Comparison of ENCODE assay signal across 25 mouse cellular contexts in the genomic region with DNA sequence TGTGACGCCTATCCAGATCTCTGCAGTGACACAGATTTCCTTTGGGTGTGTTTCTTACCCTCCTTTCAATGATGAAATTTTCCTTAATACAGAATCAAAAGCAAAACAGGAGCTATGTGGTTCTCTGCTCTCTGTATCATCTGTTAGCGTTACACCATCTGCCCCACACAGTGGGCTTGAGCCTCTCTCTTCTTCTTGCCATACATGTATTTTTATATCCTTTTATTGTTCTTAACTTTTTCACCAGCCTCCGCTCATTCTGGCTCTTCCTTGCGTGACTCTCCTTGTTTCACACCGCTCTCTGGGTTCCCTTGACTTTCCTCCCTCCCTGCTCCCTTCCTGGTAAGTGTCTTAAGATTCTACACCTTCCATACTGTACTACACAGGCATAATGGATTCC. TPM values are rescaled to one million over a fixed set of nuclear protein-coding genes. Genes with fewer than 3 reads are reported as not detected.
DNase-seq lines count a peak whose midpoint lies in the region; ATAC-seq and TF ChIP-seq lines count a peak whose summit lies in the region.
"Had no signal": no experiment of that assay in that cellular context is flagged by ENCODE, and none has a peak within 500 bp of the region (broad histone marks: within the 10 kb centered on the region; RNA-seq: fewer than 3 reads in every experiment).

No protein-coding gene starts in this region.

- peak overlapping the region; percentile 63 for H3K27ac ChIP-seq in left cerebral cortex, adult 2 months
- H3K27ac ChIP-seq: embryonic facial prominence, embryonic 15.5 days; gastrocnemius, adult 2 months; heart, embryonic 13.5 days; hindbrain, postnatal 0 days; limb, embryonic 15.5 days; liver, embryonic 14.5 days had no signal

- H3K4me3 ChIP-seq in left cerebral cortex, adult 2 months = no peak overlapping the region
- H3K4me3 ChIP-seq: embryonic facial prominence, embryonic 15.5 days; gastrocnemius, adult 2 months; heart, embryonic 13.5 days; limb, embryonic 15.5 days; megakaryocyte, embryonic 14.5 days had no signal

- intact Hi-C loops in left cerebral cortex, adult 2 months (cut with DNase I) = no loop called here

- TF ChIP-seq CTCF in left cerebral cortex, adult 2 months (IDR thresholded peaks at IDR 0.05) = no peak

- peak; percentile 87 for ATAC-seq in frontal cortex, adult (ENCODE audit: low TSS enrichment)
- ATAC-seq: activated CD4-positive, CD25-positive, alpha-beta regulatory T cell, adult 4 months; forebrain, embryonic 14.5 days; hindbrain, postnatal 0 days; intestine, embryonic 16.5 days had no signal

- no peak for DNase-seq in frontal cortex, postnatal 10 days (ENCODE audit: low spot score in 2 of 2)
- peak; percentile 53 for DNase-seq in right cerebral cortex, adult 18-20 months
- no peak for DNase-seq in right cerebral cortex, postnatal 14 days
- peak in 1 of 2 experiments; percentile 15 for DNase-seq in left cerebral cortex, adult 2 months (ENCODE audit: extremely low spot score in 1 of 2, low spot score in 2 of 2)
- peak; percentile 4 to 56 for DNase-seq in right cerebral cortex, postnatal 36 days (ENCODE audit: low spot score in 2 of 2)
- DNase-seq in ovary, adult 18-20 months (ENCODE audit: low spot score) = no peak
- DNase-seq in urinary bladder, adult 2 months (ENCODE audit: low spot score) = no peak
- DNase-seq: adrenal gland, postnatal 10 days; cerebellum, adult 9-11 months; gastrocnemius, adult 2 months; heart, postnatal 14 days; lung, embryonic 14.5 days; lung, postnatal 36 days; midbrain, embryonic 14.5 days; thymus, postnatal 14 days had no signal

RNA-seq across cellular contexts. Expression of gene Stx17, which starts 28.5 kb away (rescaled TPM):
- total RNA-seq in left cerebral cortex, adult 2 months (2021) = 10 to 100 TPM; 21.1 to 21.6 TPM
- polyA plus RNA-seq in urinary bladder, adult 2 months (2012; rRNA removed) = 22.4 and 24.8 TPM in 2 replicates

Comparison
In these comparisons a context has a peak if more than half of its experiments do, and no peak if none do; other contexts are left out.
1. DNase-seq: peak in right cerebral cortex, adult 18-20 months (single experiment) and right cerebral cortex, postnatal 36 days (2 of 2); none in frontal cortex, postnatal 10 days (0 of 2), right cerebral cortex, postnatal 14 days (single experiment), ovary, adult 18-20 months (single experiment) and urinary bladder, adult 2 months (single experiment).